Mouse (Mus musculus) erythroblast, embryonic 14.5 days (primary cell): ENCODE data around the gene 4931414P19Rik.

ENCODE experiments used
- GATA1 ChIP-seq: IDR thresholded peaks from 2 replicates; pipeline ENCODE4 v1.6.1; 2012; ENCODE audit warnings: low read length, inconsistent platforms, mixed read lengths
- TAL1 ChIP-seq: IDR thresholded peaks from 3 replicates; pipeline ENCODE4 v1.6.1; 2012; ENCODE audit warnings: low read length, inconsistent platforms, mixed read lengths

GRCm38 (mm10) chr14:54553454-54553974 lies 52.3 kb downstream of the 4931414P19Rik start:
- TF ChIP-seq TAL1 (no peak), GATA1 (no peak)
